Mouse (Mus musculus) thymus, postnatal 0 days (tissue): ENCODE results near the gene Ern1. TPM values are rescaled to one million over a fixed set of nuclear protein-coding genes. Genes with fewer than 3 reads are reported as not detected.
A peak's percentile ranks its signal among the peaks of the same experiment; 100 is the strongest.
"Not testable (repeated sequence)": the region's sequence is repeated elsewhere in the genome, so short reads cannot be mapped to it uniquely, and the experiment has no call there.

ENCODE experiments used
- DNase-seq: peaks from one replicate; pipeline ENCODE4 v3.0.0-alpha.2; 2015; ENCODE audit warnings: low spot score
- polyA plus RNA-seq: library from polyadenylated mRNA; unstranded; fragments of >200 nt; fragmentation: Nextera tagmentation; extraction: Ambion mirVana; gene quantifications from 2 replicates; pipeline ENCODE4 v1.2.1, GENCODE M21; 2015

Ern1 gene
- polyA plus RNA-seq, 1 experiment from 2014 or later = 3.6 TPM

- no peak for DNase-seq
Observed at GRCm38 (mm10) chr11:106503425-106503717, 15.7 kb upstream of the Ern1 start.

- no peak for DNase-seq
Observed at GRCm38 (mm10) chr11:106502631-106503424, 15.2 kb upstream of the Ern1 start.

GRCm38 (mm10) chr11:106502159-106502505, 14.5 kb upstream of the Ern1 start:
- DNase-seq = no peak

GRCm38 (mm10) chr11:106501308-106502158, 13.9 kb upstream of the Ern1 start:
- DNase-seq = peak; percentile 63

GRCm38 (mm10) chr11:106500393-106501307, 13.0 kb upstream of the Ern1 start:
- DNase-seq = peak; percentile 97

GRCm38 (mm10) chr11:106498739-106499379, 11.2 kb upstream of the Ern1 start:
- no peak for DNase-seq

GRCm38 (mm10) chr11:106497926-106498325, 10.3 kb upstream of the Ern1 start:
- DNase-seq = no peak

- not testable (repeated sequence) for DNase-seq
Observed at GRCm38 (mm10) chr11:106497009-106497408, 9.4 kb upstream of the Ern1 start.

- no peak for DNase-seq
Observed at GRCm38 (mm10) chr11:106492984-106493669, 5.5 kb upstream of the Ern1 start.

GRCm38 (mm10) chr11:106491393-106491792, 3.7 kb upstream of the Ern1 start:
- DNase-seq = peak; percentile 93

GRCm38 (mm10) chr11:106490600-106490999, 2.9 kb upstream of the Ern1 start:
- not testable (repeated sequence) for DNase-seq

GRCm38 (mm10) chr11:106490057-106490456, 2.4 kb upstream of the Ern1 start:
- no peak for DNase-seq

GRCm38 (mm10) chr11:106489036-106489693, 1.5 kb upstream of the Ern1 start:
- DNase-seq = no peak

GRCm38 (mm10) chr11:106488126-106488561, 492 bp upstream of the Ern1 start:
- DNase-seq = no peak

GRCm38 (mm10) chr11:106486866-106487732, 553 bp downstream of the Ern1 start:
- no peak for DNase-seq

- no peak for DNase-seq
Observed at GRCm38 (mm10) chr11:106486042-106486865, 1.4 kb downstream of the Ern1 start.

- no peak for DNase-seq
Observed at GRCm38 (mm10) chr11:106485611-106486010, 2.0 kb downstream of the Ern1 start.

- DNase-seq = no peak
Observed at GRCm38 (mm10) chr11:106484875-106485274, 2.8 kb downstream of the Ern1 start.
